Mouse (Mus musculus): ENCODE measurements around the gene Ipo9. TPM values are rescaled to one million over a fixed set of nuclear protein-coding genes. Genes with fewer than 3 reads are reported as not detected.

Ipo9 gene
- total RNA-seq (2021): 100 to 1,000 TPM; 137 to 171 TPM
- long read RNA-seq, experiment 1, full-length matches to known transcripts: 29 of 51 reads
- long read RNA-seq, experiment 1, partial matches to known transcripts: 3 of 51 reads
- long read RNA-seq, experiment 1, other reads (novel, unspliced or antisense): 19 of 51 reads
- long read RNA-seq, experiment 2, full-length matches to known transcripts: 34 of 54 reads
- long read RNA-seq, experiment 2, partial matches to known transcripts: 14 of 54 reads
- long read RNA-seq, experiment 2, other reads (novel, unspliced or antisense): 6 of 54 reads

- DNase-seq (ENCODE audit: low spot score in 2 of 2): peak; percentile 91 to 94
These were observed at the start of gene Ipo9 for GRCm38 (mm10) chr1:135429901-135430668. Gene Ipo9, minus strand, starts transcription at chr1:135430499.

GRCm38 (mm10) chr1:135475571-135475895 is 45.2 kb upstream of the Ipo9 start:
- no peak for DNase-seq (ENCODE audit: low spot score in 2 of 2)

- DNase-seq (ENCODE audit: low spot score in 2 of 2): no peak
These were observed 44.7 kb upstream of the Ipo9 start for GRCm38 (mm10) chr1:135474861-135475570.

GRCm38 (mm10) chr1:135472536-135472935 is 42.2 kb upstream of the Ipo9 start:
- no peak for DNase-seq (ENCODE audit: low spot score in 2 of 2)

- DNase-seq (ENCODE audit: low spot score in 2 of 2): no peak
These were observed 41.4 kb upstream of the Ipo9 start for GRCm38 (mm10) chr1:135471742-135472141.

GRCm38 (mm10) chr1:135470546-135470945 is 40.2 kb upstream of the Ipo9 start:
- no peak for DNase-seq (ENCODE audit: low spot score in 2 of 2)

- no peak for DNase-seq (ENCODE audit: low spot score in 2 of 2)
These were observed 37.2 kb upstream of the Ipo9 start for GRCm38 (mm10) chr1:135467462-135467861.

GRCm38 (mm10) chr1:135466935-135467334 is 36.6 kb upstream of the Ipo9 start:
- no peak for DNase-seq (ENCODE audit: low spot score in 2 of 2)

GRCm38 (mm10) chr1:135465734-135466133 is 35.4 kb upstream of the Ipo9 start:
- no peak for DNase-seq (ENCODE audit: low spot score in 2 of 2)

- no peak for DNase-seq (ENCODE audit: low spot score in 2 of 2)
These were observed 32.4 kb upstream of the Ipo9 start for GRCm38 (mm10) chr1:135462736-135463135.

GRCm38 (mm10) chr1:135462304-135462703 is 32.0 kb upstream of the Ipo9 start:
- DNase-seq (ENCODE audit: low spot score in 2 of 2): no peak

- peak; percentile 70 to 80 for DNase-seq (ENCODE audit: low spot score in 2 of 2)
These were observed 30.9 kb upstream of the Ipo9 start for GRCm38 (mm10) chr1:135461097-135461730.

- DNase-seq (ENCODE audit: low spot score in 2 of 2): no peak
These were observed 30.2 kb upstream of the Ipo9 start for GRCm38 (mm10) chr1:135460521-135460920.

GRCm38 (mm10) chr1:135457860-135458259 is 27.6 kb upstream of the Ipo9 start:
- DNase-seq (ENCODE audit: low spot score in 2 of 2): no peak

GRCm38 (mm10) chr1:135452259-135452658 is 22.0 kb upstream of the Ipo9 start:
- no peak for DNase-seq (ENCODE audit: low spot score in 2 of 2)

- no peak for DNase-seq (ENCODE audit: low spot score in 2 of 2)
These were observed 21.1 kb upstream of the Ipo9 start for GRCm38 (mm10) chr1:135451419-135451818.

- DNase-seq (ENCODE audit: low spot score in 2 of 2): no peak
These were observed 19.6 kb upstream of the Ipo9 start for GRCm38 (mm10) chr1:135449876-135450275.

- DNase-seq (ENCODE audit: low spot score in 2 of 2): no peak
These were observed 18.6 kb upstream of the Ipo9 start for GRCm38 (mm10) chr1:135448940-135449339.

GRCm38 (mm10) chr1:135443506-135443905 is 13.2 kb upstream of the Ipo9 start:
- DNase-seq (ENCODE audit: low spot score in 2 of 2): no peak

- DNase-seq (ENCODE audit: low spot score in 2 of 2): no peak
These were observed 11.6 kb upstream of the Ipo9 start for GRCm38 (mm10) chr1:135441861-135442260.

- DNase-seq (ENCODE audit: low spot score in 2 of 2): no peak
These were observed 10.7 kb upstream of the Ipo9 start for GRCm38 (mm10) chr1:135440986-135441385.

GRCm38 (mm10) chr1:135438801-135439200 is 8.5 kb upstream of the Ipo9 start:
- DNase-seq (ENCODE audit: low spot score in 2 of 2): no peak
